Mouse (Mus musculus) splenic B cell, adult 2 months (primary cell): ENCODE data around the gene Rab11fip5.

ENCODE experiments used
- DNase-seq: peaks from one replicate; pipeline ENCODE4 v3.0.0-alpha.2; 2011; ENCODE audit warnings: low read depth, low spot score
- H3K27me3 ChIP-seq: 2 replicates; pipeline ENCODE4 v1.6.1; 2012; ENCODE audit warnings: mild to moderate bottlenecking, low read length, moderate library complexity, mixed read lengths; ENCODE audit not compliant: control insufficient read depth, poor library complexity, insufficient read depth, severe bottlenecking
- H3K36me3 ChIP-seq: 2 replicates; pipeline ENCODE4 v1.6.1; 2012; ENCODE audit warnings: mild to moderate bottlenecking, low read length, moderate library complexity, mixed read lengths; ENCODE audit not compliant: control insufficient read depth, poor library complexity, insufficient read depth, severe bottlenecking

The Rab11fip5 gene

GRCm38 (mm10) chr6:85373951-85374733 lies at the start of gene Rab11fip5:
TSS of gene Rab11fip5 (minus strand) at chr6:85374634.
- no peak for DNase-seq
- no peaks in the 10 kb centered on the region for H3K27me3 ChIP-seq

GRCm38 (mm10) chr6:85423836-85424379 lies 49.5 kb upstream of the Rab11fip5 start, which contains the start of gene Noto:
TSS of gene Noto (plus strand) at chr6:85423886.
- DNase-seq = no peak
- no peaks in the 10 kb centered on the region for H3K27me3 ChIP-seq

More at GRCm38 (mm10) chr6:85373951-85374733, at the start of gene Rab11fip5:
- no peaks in the 10 kb centered on the region for H3K36me3 ChIP-seq

GRCm38 (mm10) chr6:85419150-85419549 lies 44.7 kb upstream of the Rab11fip5 start:
- Histone ChIP-seq H3K27me3 (no peaks in the 10 kb centered on the region), H3K36me3 (no peaks in the 10 kb centered on the region)
- DNase-seq = no peak

More at GRCm38 (mm10) chr6:85423836-85424379, 49.5 kb upstream of the Rab11fip5 start, which contains the start of gene Noto:
- H3K36me3 ChIP-seq = no peaks in the 10 kb centered on the region

- Histone ChIP-seq H3K36me3 (no peaks in the 10 kb centered on the region), H3K27me3 (no peaks in the 10 kb centered on the region)
- no peak for DNase-seq
Measured at GRCm38 (mm10) chr6:85415829-85416228, 41.4 kb upstream of the Rab11fip5 start.

- peak; percentile 46 for DNase-seq
- no peaks in the 10 kb centered on the region for H3K27me3 ChIP-seq
- no peaks in the 10 kb centered on the region for H3K36me3 ChIP-seq
Measured at GRCm38 (mm10) chr6:85410771-85411273, 36.4 kb upstream of the Rab11fip5 start.

- DNase-seq = no peak
- no peaks in the 10 kb centered on the region for H3K27me3 ChIP-seq
- no peaks in the 10 kb centered on the region for H3K36me3 ChIP-seq
Measured at GRCm38 (mm10) chr6:85409003-85409402, 34.6 kb upstream of the Rab11fip5 start.

GRCm38 (mm10) chr6:85403039-85403438 lies 28.6 kb upstream of the Rab11fip5 start:
- Histone ChIP-seq H3K36me3 (no peaks in the 10 kb centered on the region), H3K27me3 (no peaks in the 10 kb centered on the region)
- DNase-seq = no peak

GRCm38 (mm10) chr6:85402613-85403012 lies 28.2 kb upstream of the Rab11fip5 start:
- H3K36me3 ChIP-seq = no peaks in the 10 kb centered on the region

GRCm38 (mm10) chr6:85399715-85400114 lies 25.3 kb upstream of the Rab11fip5 start:
- no peaks in the 10 kb centered on the region for H3K36me3 ChIP-seq
- no peak for DNase-seq
- no peaks in the 10 kb centered on the region for H3K27me3 ChIP-seq

More at GRCm38 (mm10) chr6:85402613-85403012, 28.2 kb upstream of the Rab11fip5 start:
- DNase-seq = no peak
- H3K27me3 ChIP-seq = no peaks in the 10 kb centered on the region

- Histone ChIP-seq H3K27me3 (no peaks in the 10 kb centered on the region), H3K36me3 (no peaks in the 10 kb centered on the region)
- DNase-seq = peak; percentile 61
Measured at GRCm38 (mm10) chr6:85397165-85397564, 22.7 kb upstream of the Rab11fip5 start.

- no peak for DNase-seq
- Histone ChIP-seq H3K36me3 (no peaks in the 10 kb centered on the region), H3K27me3 (no peaks in the 10 kb centered on the region)
Measured at GRCm38 (mm10) chr6:85395360-85395759, 20.9 kb upstream of the Rab11fip5 start.

- Histone ChIP-seq H3K36me3 (no peaks in the 10 kb centered on the region), H3K27me3 (no peaks in the 10 kb centered on the region)
- DNase-seq = peak; percentile 78
Measured at GRCm38 (mm10) chr6:85391803-85392202, 17.4 kb upstream of the Rab11fip5 start.

GRCm38 (mm10) chr6:85388608-85389007 lies 14.2 kb upstream of the Rab11fip5 start:
- no peak for DNase-seq
- Histone ChIP-seq H3K27me3 (no peaks in the 10 kb centered on the region), H3K36me3 (no peaks in the 10 kb centered on the region)

GRCm38 (mm10) chr6:85382791-85383190 lies 8.4 kb upstream of the Rab11fip5 start:
- H3K36me3 ChIP-seq = no peaks in the 10 kb centered on the region
- no peak for DNase-seq
- no peaks in the 10 kb centered on the region for H3K27me3 ChIP-seq

GRCm38 (mm10) chr6:85381648-85382020 lies 7.2 kb upstream of the Rab11fip5 start:
- no peaks in the 10 kb centered on the region for H3K27me3 ChIP-seq
- no peak for DNase-seq
- no peaks in the 10 kb centered on the region for H3K36me3 ChIP-seq
